Mouse (Mus musculus): ENCODE results near the gene Gm4553. TPM values are rescaled to one million over a fixed set of nuclear protein-coding genes. Genes with fewer than 3 reads are reported as not detected.

Gene Gm4553
- polyA plus RNA-seq, 1 experiment from 2014 or later: not detected

Other genes starting within 250 kb of the Gm4553 start
- gene Tollip, start 247.2 kb downstream of the Gm4553 start, polyA plus RNA-seq (2015; fragmentation: Nextera tagmentation; extraction: Ambion mirVana): 51.1 and 55.5 TPM in 2 replicates
- 0.98 and 1.3 TPM in 2 replicates for gene Brsk2, start 216.0 kb downstream of the Gm4553 start, polyA plus RNA-seq (2015; fragmentation: Nextera tagmentation; extraction: Ambion mirVana)
- 57.8 and 64.4 TPM in 2 replicates for gene Mob2, start 104.7 kb downstream of the Gm4553 start, polyA plus RNA-seq (2015; fragmentation: Nextera tagmentation; extraction: Ambion mirVana)
- 4.8 and 5.6 TPM in 2 replicates for gene Dusp8, start 69.9 kb downstream of the Gm4553 start, polyA plus RNA-seq (2015; fragmentation: Nextera tagmentation; extraction: Ambion mirVana)
- gene Gm45618, start 45.0 kb downstream of the Gm4553 start, polyA plus RNA-seq (2015; fragmentation: Nextera tagmentation; extraction: Ambion mirVana): not detected in 2 replicates
- gene Gm39115, start 29.7 kb downstream of the Gm4553 start, polyA plus RNA-seq (2015; fragmentation: Nextera tagmentation; extraction: Ambion mirVana): not detected in 2 replicates
- not detected in 2 replicates for gene Gm45337, start 21.1 kb downstream of the Gm4553 start, polyA plus RNA-seq (2015; fragmentation: Nextera tagmentation; extraction: Ambion mirVana)
- not detected in 2 replicates for gene Gm29735, start 8.6 kb downstream of the Gm4553 start, polyA plus RNA-seq (2015; fragmentation: Nextera tagmentation; extraction: Ambion mirVana)
- gene Krtap5-2, start 10.3 kb upstream of the Gm4553 start, polyA plus RNA-seq (2015; fragmentation: Nextera tagmentation; extraction: Ambion mirVana): not detected in 2 replicates
- not detected in 2 replicates for gene Gm10153, start 24.6 kb upstream of the Gm4553 start, polyA plus RNA-seq (2015; fragmentation: Nextera tagmentation; extraction: Ambion mirVana)
- not detected in 2 replicates for gene Krtap5-3, start 35.6 kb upstream of the Gm4553 start, polyA plus RNA-seq (2015; fragmentation: Nextera tagmentation; extraction: Ambion mirVana)
- not detected in 2 replicates for gene Gm7579, start 46.1 kb upstream of the Gm4553 start, polyA plus RNA-seq (2015; fragmentation: Nextera tagmentation; extraction: Ambion mirVana)
- gene Krtap5-5, start 64.2 kb upstream of the Gm4553 start, polyA plus RNA-seq (2015; fragmentation: Nextera tagmentation; extraction: Ambion mirVana): not detected in 2 replicates
- not detected in 2 replicates for gene Gm40460, start 75.3 kb upstream of the Gm4553 start, polyA plus RNA-seq (2015; fragmentation: Nextera tagmentation; extraction: Ambion mirVana)
- gene Gm2431, start 92.6 kb upstream of the Gm4553 start, polyA plus RNA-seq (2015; fragmentation: Nextera tagmentation; extraction: Ambion mirVana): not detected in 2 replicates
- gene Gm4559, start 108.6 kb upstream of the Gm4553 start, polyA plus RNA-seq (2015; fragmentation: Nextera tagmentation; extraction: Ambion mirVana): not detected in 2 replicates
- gene Krtap5-1, start 131.4 kb upstream of the Gm4553 start, polyA plus RNA-seq (2015; fragmentation: Nextera tagmentation; extraction: Ambion mirVana): not detected in 2 replicates
- gene Krtap5-4, start 137.8 kb upstream of the Gm4553 start, polyA plus RNA-seq (2015; fragmentation: Nextera tagmentation; extraction: Ambion mirVana): not detected in 2 replicates
- gene Ifitm10, start 208.0 kb upstream of the Gm4553 start, polyA plus RNA-seq (2015; fragmentation: Nextera tagmentation; extraction: Ambion mirVana): 1.8 and 2.4 TPM in 2 replicates
- 0.43 and 2.3 TPM in 2 replicates for gene Gm49369, start 216.9 kb upstream of the Gm4553 start, polyA plus RNA-seq (2015; fragmentation: Nextera tagmentation; extraction: Ambion mirVana)
- 395 and 444 TPM in 2 replicates for gene Ctsd, start 222.3 kb upstream of the Gm4553 start, polyA plus RNA-seq (2015; fragmentation: Nextera tagmentation; extraction: Ambion mirVana)

All from intestine, embryonic 16.5 days (tissue).